Mouse (Mus musculus): ENCODE data around the gene Gm20388. TPM values are rescaled to one million over a fixed set of nuclear protein-coding genes. Genes with fewer than 3 reads are reported as not detected.

The Gm20388 gene
- total and polyA plus RNA-seq, 2 experiments from 2014 or later, result 51.3 TPM; not detected in 1

- H3K27me3 ChIP-seq (ENCODE audit: insufficient read depth, low read length), result no peaks in the 10 kb centered on the region
- H3K9ac ChIP-seq, result no peak overlapping the region
- H3K4me1 ChIP-seq (ENCODE audit: insufficient read depth), result no peaks in the 10 kb centered on the region
- WGBS, result 100% methylated on average over 1 of the region's 1 CpGs
- peak; percentile 41 for TF ChIP-seq CTCF (IDR thresholded peaks at IDR 0.05; ENCODE audit: low read depth)
- ATAC-seq, result no peak
- no peak for DNase-seq
- no peak overlapping the region for H3K4me3 ChIP-seq (ENCODE audit: low read depth, low read length)
- no peak overlapping the region for H3K27ac ChIP-seq (ENCODE audit: low read depth, low read length)
- no peaks in the 10 kb centered on the region for H3K36me3 ChIP-seq (ENCODE audit: insufficient read depth)
- H3K9me3 ChIP-seq (ENCODE audit: low read length), result no peaks in the 10 kb centered on the region
- H3K4me2 ChIP-seq (ENCODE audit: low read depth), result no peak overlapping the region
These were observed 2232.6 kb downstream of the Gm20388 start for GRCm38 (mm10) chr8:122143231-122143630.

GRCm38 (mm10) chr8:122144729-122145311, 2234.2 kb downstream of the Gm20388 start:
- H3K27ac ChIP-seq (ENCODE audit: low read depth, low read length), result no peak overlapping the region
- ATAC-seq (no peak), DNase-seq (no peak)
- no peaks in the 10 kb centered on the region for H3K9me3 ChIP-seq (ENCODE audit: low read length)
- WGBS, result 78% methylated on average over 11 of the region's 11 CpGs
- H3K9ac ChIP-seq, result no peak overlapping the region
- H3K27me3 ChIP-seq (ENCODE audit: insufficient read depth, low read length), result no peaks in the 10 kb centered on the region
- no peak for TF ChIP-seq CTCF (IDR thresholded peaks at IDR 0.05; ENCODE audit: low read depth)
- no peaks in the 10 kb centered on the region for H3K4me1 ChIP-seq (ENCODE audit: insufficient read depth)
- no peak overlapping the region for H3K4me3 ChIP-seq (ENCODE audit: low read depth, low read length)
- H3K36me3 ChIP-seq (ENCODE audit: insufficient read depth), result no peaks in the 10 kb centered on the region
- no peak overlapping the region for H3K4me2 ChIP-seq (ENCODE audit: low read depth)

- H3K9ac ChIP-seq, result no peak overlapping the region
- no peak overlapping the region for H3K4me3 ChIP-seq (ENCODE audit: low read depth, low read length)
- no peaks in the 10 kb centered on the region for H3K36me3 ChIP-seq (ENCODE audit: insufficient read depth)
- no peaks in the 10 kb centered on the region for H3K27me3 ChIP-seq (ENCODE audit: insufficient read depth, low read length)
- H3K9me3 ChIP-seq (ENCODE audit: low read length), result no peaks in the 10 kb centered on the region
- no peak overlapping the region for H3K4me2 ChIP-seq (ENCODE audit: low read depth)
- WGBS, result 89% methylated on average over 4 of the region's 4 CpGs
- no peak for DNase-seq
- TF ChIP-seq CTCF (IDR thresholded peaks at IDR 0.05; ENCODE audit: low read depth), result no peak
- H3K4me1 ChIP-seq (ENCODE audit: insufficient read depth), result no peaks in the 10 kb centered on the region
- no peak overlapping the region for H3K27ac ChIP-seq (ENCODE audit: low read depth, low read length)
- ATAC-seq, result no peak
These were observed 2238.4 kb downstream of the Gm20388 start for GRCm38 (mm10) chr8:122149045-122149444.

- WGBS, result 64% methylated on average over 8 of the region's 8 CpGs
- ATAC-seq, result no peak
These were observed 2239.0 kb downstream of the Gm20388 start for GRCm38 (mm10) chr8:122149606-122150005.

GRCm38 (mm10) chr8:122151541-122151940, 2240.9 kb downstream of the Gm20388 start:
- H3K4me2 ChIP-seq (ENCODE audit: low read depth), result no peak overlapping the region
- no peaks in the 10 kb centered on the region for H3K36me3 ChIP-seq (ENCODE audit: insufficient read depth)
- no peaks in the 10 kb centered on the region for H3K4me1 ChIP-seq (ENCODE audit: insufficient read depth)
- no peak overlapping the region for H3K4me3 ChIP-seq (ENCODE audit: low read depth, low read length)
- H3K9ac ChIP-seq, result no peak overlapping the region
- no peak for DNase-seq
- WGBS, result 77% methylated on average over 3 of the region's 3 CpGs
- H3K27ac ChIP-seq (ENCODE audit: low read depth, low read length), result no peak overlapping the region
- TF ChIP-seq CTCF (IDR thresholded peaks at IDR 0.05; ENCODE audit: low read depth), result no peak
- no peaks in the 10 kb centered on the region for H3K9me3 ChIP-seq (ENCODE audit: low read length)
- H3K27me3 ChIP-seq (ENCODE audit: insufficient read depth, low read length), result no peaks in the 10 kb centered on the region
- no peak for ATAC-seq

More at GRCm38 (mm10) chr8:122149606-122150005, 2239.0 kb downstream of the Gm20388 start:
- Histone ChIP-seq H3K27me3 (ENCODE audit: insufficient read depth, low read length) (no peaks in the 10 kb centered on the region), H3K4me2 (ENCODE audit: low read depth) (no peak overlapping the region), H3K9me3 (ENCODE audit: low read length) (no peaks in the 10 kb centered on the region), H3K36me3 (ENCODE audit: insufficient read depth) (no peaks in the 10 kb centered on the region), H3K4me1 (ENCODE audit: insufficient read depth) (no peaks in the 10 kb centered on the region), H3K9ac (no peak overlapping the region), H3K27ac (ENCODE audit: low read depth, low read length) (no peak overlapping the region), H3K4me3 (ENCODE audit: low read depth, low read length) (no peak overlapping the region)
- DNase-seq, result peak; percentile 23
- no peak for TF ChIP-seq CTCF (IDR thresholded peaks at IDR 0.05; ENCODE audit: low read depth)

GRCm38 (mm10) chr8:122155082-122155643, 2244.5 kb downstream of the Gm20388 start:
- H3K27ac ChIP-seq (ENCODE audit: low read depth, low read length), result no peak overlapping the region
- no peak overlapping the region for H3K9ac ChIP-seq
- TF ChIP-seq CTCF (IDR thresholded peaks at IDR 0.05; ENCODE audit: low read depth), result no peak
- no peaks in the 10 kb centered on the region for H3K27me3 ChIP-seq (ENCODE audit: insufficient read depth, low read length)
- DNase-seq, result no peak
- ATAC-seq, result no peak
- H3K4me3 ChIP-seq (ENCODE audit: low read depth, low read length), result no peak overlapping the region
- H3K9me3 ChIP-seq (ENCODE audit: low read length), result no peaks in the 10 kb centered on the region
- WGBS, result 51% methylated on average over 10 of the region's 10 CpGs
- no peak overlapping the region for H3K4me2 ChIP-seq (ENCODE audit: low read depth)
- H3K4me1 ChIP-seq (ENCODE audit: insufficient read depth), result no peaks in the 10 kb centered on the region
- no peaks in the 10 kb centered on the region for H3K36me3 ChIP-seq (ENCODE audit: insufficient read depth)

- no peak for TF ChIP-seq CTCF (IDR thresholded peaks at IDR 0.05; ENCODE audit: low read depth)
- H3K27me3 ChIP-seq (ENCODE audit: insufficient read depth, low read length), result no peaks in the 10 kb centered on the region
These were observed 2245.3 kb downstream of the Gm20388 start for GRCm38 (mm10) chr8:122155964-122156363.

More at GRCm38 (mm10) chr8:122155964-122156363, 2245.3 kb downstream of the Gm20388 start:
- Histone ChIP-seq H3K4me2 (ENCODE audit: low read depth) (no peak overlapping the region), H3K4me3 (ENCODE audit: low read depth, low read length) (no peak overlapping the region), H3K4me1 (ENCODE audit: insufficient read depth) (no peaks in the 10 kb centered on the region), H3K27ac (ENCODE audit: low read depth, low read length) (no peak overlapping the region), H3K9me3 (ENCODE audit: low read length) (no peaks in the 10 kb centered on the region), H3K36me3 (ENCODE audit: insufficient read depth) (no peaks in the 10 kb centered on the region), H3K9ac (no peak overlapping the region)
- no peak for ATAC-seq
- 93% methylated on average over 9 of the region's 9 CpGs for WGBS
- no peak for DNase-seq

Data from forebrain, postnatal 0 days (tissue).